ENCODE assay signal across 29 mouse cellular contexts in the genomic region with DNA sequence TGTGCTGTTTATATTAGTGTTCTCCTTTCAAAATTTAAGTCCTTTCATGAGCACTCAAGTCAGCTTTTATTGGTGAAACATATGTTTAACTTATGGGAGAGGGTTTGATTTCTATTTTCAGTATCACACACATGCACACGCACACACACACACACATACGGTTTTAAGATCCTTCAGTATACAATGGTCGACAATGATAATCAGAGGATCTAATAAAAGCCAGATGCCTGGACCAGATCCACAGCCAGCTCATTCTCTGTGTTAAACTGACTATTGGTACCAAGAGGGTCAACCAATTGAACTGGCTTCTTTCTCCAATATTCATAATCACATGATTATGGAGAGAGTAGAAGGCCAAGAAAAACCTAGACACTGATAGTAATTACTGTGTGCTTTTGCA. TPM values are rescaled to one million over a fixed set of nuclear protein-coding genes. Genes with fewer than 3 reads are reported as not detected.
A peak's percentile ranks its signal among the peaks of the same experiment; 100 is the strongest.
DNase-seq lines count a peak whose midpoint lies in the region; ATAC-seq and TF ChIP-seq lines count a peak whose summit lies in the region.
"Had no signal": no experiment of that assay in that cellular context is flagged by ENCODE, and none has a peak within 500 bp of the region (broad histone marks: within the 10 kb centered on the region; RNA-seq: fewer than 3 reads in every experiment).

No protein-coding gene starts in this region.

- peak; percentile 41 for DNase-seq in embryonic facial prominence, embryonic 11.5 days (ENCODE audit: low spot score)
- no peak for DNase-seq in embryonic facial prominence, embryonic 10.5 days (ENCODE audit: low spot score)
- DNase-seq in limb, embryonic 14.5 days (ENCODE audit: low spot score), result peak; percentile 63
- DNase-seq in limb, embryonic 10.5 days (ENCODE audit: low spot score), result no peak
- DNase-seq in NIH3T3 (ENCODE audit: low read depth), result peak; percentile 40
- DNase-seq in embryonic facial prominence, embryonic 14.5 days (ENCODE audit: low spot score), result peak; percentile 68
- DNase-seq in adrenal gland, adult 8-10 months, result no peak
- DNase-seq in ovary, adult 18-20 months (ENCODE audit: low spot score), result no peak
- DNase-seq: adrenal gland, adult 2 months; adrenal gland, postnatal 10 days; adrenal gland, postnatal 14 days; adrenal gland, postnatal 25 days; adrenal gland, postnatal 36 days; B cell, adult 2 months; cerebellum, adult 11 months; cerebellum, adult 11-12 months; cerebellum, adult 18-20 months; cerebellum, adult 2 months had no signal

- H3K36me3 ChIP-seq in embryonic facial prominence, embryonic 11.5 days (replicated peaks; ENCODE audit: control insufficient read depth, insufficient read depth, low read depth, low read length), result no peaks in the 10 kb centered on the region
- H3K36me3 ChIP-seq in embryonic facial prominence, embryonic 10.5 days (replicated peaks), result no peaks in the 10 kb centered on the region
- H3K36me3 ChIP-seq in limb, embryonic 14.5 days (ENCODE audit: control insufficient read depth, insufficient read depth, low read length), result no peaks in the 10 kb centered on the region
- no peaks in the 10 kb centered on the region for H3K36me3 ChIP-seq in limb, embryonic 10.5 days
- no peaks in the 10 kb centered on the region for H3K36me3 ChIP-seq in embryonic facial prominence, embryonic 14.5 days (ENCODE audit: control insufficient read depth, insufficient read depth, low read length)
- H3K36me3 ChIP-seq: G1E had no signal

- no peak overlapping the region for H3K4me3 ChIP-seq in embryonic facial prominence, embryonic 11.5 days (ENCODE audit: low read depth, low read length)
- no peak overlapping the region for H3K4me3 ChIP-seq in embryonic facial prominence, embryonic 10.5 days
- H3K4me3 ChIP-seq in limb, embryonic 14.5 days (replicated peaks; ENCODE audit: low read length), result no peak overlapping the region
- no peak overlapping the region for H3K4me3 ChIP-seq in limb, embryonic 10.5 days
- no peak overlapping the region for H3K4me3 ChIP-seq in embryonic facial prominence, embryonic 14.5 days (ENCODE audit: low read depth, low read length)

- no peaks in the 10 kb centered on the region for H3K4me1 ChIP-seq in embryonic facial prominence, embryonic 11.5 days (ENCODE audit: control insufficient read depth, insufficient read depth, low read length)
- peaks cover 9% of the 10 kb centered on the region; the same call in 1 of the 2 replicates for H3K4me1 ChIP-seq in embryonic facial prominence, embryonic 10.5 days
- no peaks in the 10 kb centered on the region for H3K4me1 ChIP-seq in limb, embryonic 14.5 days (ENCODE audit: control insufficient read depth, insufficient read depth, low read length)
- peaks cover 9% of the 10 kb centered on the region for H3K4me1 ChIP-seq in limb, embryonic 10.5 days
- H3K4me1 ChIP-seq in embryonic facial prominence, embryonic 14.5 days (ENCODE audit: control insufficient read depth, insufficient read depth, low read length), result no peaks in the 10 kb centered on the region

- no peak overlapping the region for H3K9ac ChIP-seq in embryonic facial prominence, embryonic 11.5 days (replicated peaks; ENCODE audit: low read length)
- H3K9ac ChIP-seq in limb, embryonic 14.5 days (ENCODE audit: low read depth, low read length, severe bottlenecking), result no peak overlapping the region
- no peak overlapping the region for H3K9ac ChIP-seq in embryonic facial prominence, embryonic 14.5 days (ENCODE audit: low read depth, low read length)

- H3K27me3 ChIP-seq in embryonic facial prominence, embryonic 11.5 days (ENCODE audit: control insufficient read depth, insufficient read depth, low read length), result no peaks in the 10 kb centered on the region
- no peaks in the 10 kb centered on the region for H3K27me3 ChIP-seq in embryonic facial prominence, embryonic 10.5 days (replicated peaks; ENCODE audit: low read depth, poor library complexity, severe bottlenecking)
- H3K27me3 ChIP-seq in limb, embryonic 14.5 days (ENCODE audit: control insufficient read depth, insufficient read depth, low read length), result no peaks in the 10 kb centered on the region
- no peaks in the 10 kb centered on the region for H3K27me3 ChIP-seq in limb, embryonic 10.5 days (ENCODE audit: low read depth, poor library complexity, severe bottlenecking)
- H3K27me3 ChIP-seq in embryonic facial prominence, embryonic 14.5 days (replicated peaks; ENCODE audit: control insufficient read depth, insufficient read depth, low read length), result no peaks in the 10 kb centered on the region
- H3K27me3 ChIP-seq: CH12.LX, Patski had no signal

- no peak overlapping the region for H3K27ac ChIP-seq in embryonic facial prominence, embryonic 11.5 days (replicated peaks; ENCODE audit: low read depth, low read length)
- H3K27ac ChIP-seq in embryonic facial prominence, embryonic 10.5 days (replicated peaks), result no peak overlapping the region
- no peak overlapping the region for H3K27ac ChIP-seq in limb, embryonic 14.5 days (replicated peaks; ENCODE audit: low read depth, low read length)
- H3K27ac ChIP-seq in limb, embryonic 10.5 days, result no peak overlapping the region
- H3K27ac ChIP-seq in embryonic facial prominence, embryonic 14.5 days (replicated peaks; ENCODE audit: low read depth, low read length), result no peak overlapping the region

- 63% methylated on average over 3 of the region's 3 CpGs for WGBS in embryonic facial prominence, embryonic 11.5 days
- WGBS in embryonic facial prominence, embryonic 10.5 days, result 72% methylated on average over 3 of the region's 3 CpGs
- 41% methylated on average over 3 of the region's 3 CpGs for whole genome bisulfite sequencing in limb, embryonic 14.5 days
- 79% methylated on average over 3 of the region's 3 CpGs for WGBS in limb, embryonic 10.5 days
- 51% methylated on average over 3 of the region's 3 CpGs for WGBS in embryonic facial prominence, embryonic 14.5 days

- H3K9me3 ChIP-seq in embryonic facial prominence, embryonic 11.5 days (replicated peaks; ENCODE audit: control insufficient read depth, low read length), result no peaks in the 10 kb centered on the region
- H3K9me3 ChIP-seq in embryonic facial prominence, embryonic 10.5 days, result no peaks in the 10 kb centered on the region
- no peaks in the 10 kb centered on the region for H3K9me3 ChIP-seq in limb, embryonic 14.5 days (ENCODE audit: control insufficient read depth, low read length)
- H3K9me3 ChIP-seq in limb, embryonic 10.5 days (replicated peaks), result no peaks in the 10 kb centered on the region
- no peaks in the 10 kb centered on the region for H3K9me3 ChIP-seq in embryonic facial prominence, embryonic 14.5 days (ENCODE audit: control insufficient read depth, low read length)
- H3K9me3 ChIP-seq: G1E had no signal

- H3K4me2 ChIP-seq in embryonic facial prominence, embryonic 11.5 days (ENCODE audit: low read depth, low read length), result no peak overlapping the region
- no peak overlapping the region for H3K4me2 ChIP-seq in limb, embryonic 14.5 days (replicated peaks; ENCODE audit: low read depth, low read length, severe bottlenecking)
- H3K4me2 ChIP-seq in embryonic facial prominence, embryonic 14.5 days (ENCODE audit: low read depth, low read length), result no peak overlapping the region

- no peak for TF ChIP-seq POLR2A in limb, embryonic 14.5 days (IDR thresholded peaks at IDR 0.05; ENCODE audit: borderline replicate concordance, extremely low read depth, insufficient read depth, insufficient read length)

- no peak for ATAC-seq in embryonic facial prominence, embryonic 11.5 days (replicated peaks; ENCODE audit: insufficient number of reproducible peaks, low FRiP score, low TSS enrichment, low read depth)
- no peak for ATAC-seq in limb, embryonic 14.5 days (ENCODE audit: low FRiP score, low read depth)
- no peak for ATAC-seq in embryonic facial prominence, embryonic 14.5 days (ENCODE audit: low read depth)
- ATAC-seq: activated CD4-positive, CD25-positive, alpha-beta regulatory T cell, adult 4 months; CD4-positive, CD25-positive, alpha-beta regulatory T cell, adult 4 months; Patski had no signal

RNA-seq across cellular contexts. Expression of gene Mmp7, which starts 3.8 kb away (rescaled TPM):
- not detected in 2 replicates for polyA plus RNA-seq in embryonic facial prominence, embryonic 11.5 days (2014; fragmentation: Nextera tagmentation; extraction: Ambion mirVana)
- polyA plus RNA-seq in embryonic facial prominence, embryonic 10.5 days (2016; fragmentation: Nextera tagmentation; extraction: Ambion mirVana), result not detected in 2 replicates
- not detected in 2 replicates for polyA plus RNA-seq in limb, embryonic 14.5 days (2012; rRNA removed)
- polyA plus RNA-seq in limb, embryonic 14.5 days (2014; fragmentation: Nextera tagmentation; extraction: Ambion mirVana), result not detected in 2 replicates
- polyA plus RNA-seq in limb, embryonic 10.5 days (2016; fragmentation: Nextera tagmentation; extraction: Ambion mirVana), result not detected in 2 replicates
- 0.20 TPM in 1 of 2 replicates, not detected in the other for polyA plus RNA-seq in embryonic facial prominence, embryonic 14.5 days (2014; fragmentation: Nextera tagmentation; extraction: Ambion mirVana)
- not detected for total RNA-seq in adrenal gland, adult 8-10 months (2022)
- total RNA-seq: adrenal gland, adult 18-20 months; adrenal gland, adult 2 months; adrenal gland, postnatal 10 days; adrenal gland, postnatal 14 days; adrenal gland, postnatal 25 days; adrenal gland, postnatal 36 days; adrenal gland, postnatal 4 days; CH12.LX; ES-E14; G1E; MEL had no signal
- polyA plus RNA-seq: activated CD4-positive, CD25-positive, alpha-beta regulatory T cell, adult 4 months; adrenal gland, adult 2 months; brain, embryonic 14.5 days; C2C12; CD4-positive, CD25-positive, alpha-beta regulatory T cell, adult 4 months; cerebellum, adult 2 months; G1E; Patski had no signal

Comparison
In these comparisons a context has a peak if more than half of its experiments do, and no peak if none do; other contexts are left out.
1. DNase-seq: peak in embryonic facial prominence, embryonic 11.5 days (single experiment), limb, embryonic 14.5 days (single experiment), NIH3T3 (single experiment) and embryonic facial prominence, embryonic 14.5 days (single experiment); none in embryonic facial prominence, embryonic 10.5 days (single experiment), limb, embryonic 10.5 days (single experiment), adrenal gland, adult 8-10 months (single experiment) and ovary, adult 18-20 months (single experiment).